Mouse (Mus musculus) hindbrain, embryonic 10.5 days (tissue): Measurements from ENCODE around the gene Csnk1g2. TPM values are rescaled to one million over a fixed set of nuclear protein-coding genes. Genes with fewer than 3 reads are reported as not detected.

ENCODE experiments used
- DNase-seq: peaks from one replicate; pipeline ENCODE4 v3.0.0-alpha.2; 2017; ENCODE audit warnings: low spot score
- H3K27ac ChIP-seq: fragments of 300-500 bp; sonication (generic); 2 replicates; pipeline ENCODE4 v1.5.1; 2016; ENCODE audit warnings: mild to moderate bottlenecking, moderate library complexity
- H3K27me3 ChIP-seq: fragments of 300-500 bp; sonication (generic); 2 replicates; pipeline ENCODE4 v1.6.1; 2016; ENCODE audit warnings: mild to moderate bottlenecking; ENCODE audit not compliant: poor library complexity, insufficient read depth, severe bottlenecking
- H3K36me3 ChIP-seq: fragments of 300-500 bp; sonication (generic); 2 replicates; pipeline ENCODE4 v1.6.1; 2016; ENCODE audit warnings: mild to moderate bottlenecking, moderate library complexity
- H3K4me1 ChIP-seq: fragments of 300-500 bp; sonication (generic); replicated peaks from 2 replicates; pipeline ENCODE4 v1.6.1; 2016; ENCODE audit warnings: mild to moderate bottlenecking
- H3K4me3 ChIP-seq: fragments of 300-500 bp; sonication (generic); 2 replicates; pipeline ENCODE4 v1.5.1; 2016; ENCODE audit warnings: mild to moderate bottlenecking, moderate library complexity
- H3K9me3 ChIP-seq: fragments of 300-500 bp; sonication (generic); 2 replicates; pipeline ENCODE4 v1.6.1; 2016; ENCODE audit warnings: mild to moderate bottlenecking, moderate library complexity
- WGBS: fragments of 180-500 bp; shearing (Covaris S2); methylation state at CpG from one replicate; pipeline ENCODE4 v1.1.7; 2016; 5-methylcytosine and 5-hydroxymethylcytosine counted together
- polyA plus RNA-seq: library from polyadenylated mRNA; unstranded; fragments of >200 nt; fragmentation: Nextera tagmentation; extraction: Ambion mirVana; gene quantifications from 2 replicates; pipeline ENCODE4 v1.2.1, GENCODE M21; 2016

Csnk1g2 gene
- 169 and 180 TPM in 2 replicates for polyA plus RNA-seq

- Histone ChIP-seq H3K27me3 (no peaks in the 10 kb centered on the region), H3K4me3 (peak within 1 kb of the TSS; percentile 77), H3K9me3 (no peaks in the 10 kb centered on the region), H3K36me3 (peaks cover 17% of the 10 kb centered on the region), H3K27ac (peak within 1 kb of the TSS; percentile 96), H3K4me1 (peaks cover 62% of the 10 kb centered on the region)
- WGBS = under 1% methylated on average over 83 of the region's 85 CpGs
- no peak for DNase-seq
These were observed at the start of gene Csnk1g2 for GRCm38 (mm10) chr10:80622661-80623456. Gene Csnk1g2, plus strand, starts transcription at chr10:80622838.

DNA sequence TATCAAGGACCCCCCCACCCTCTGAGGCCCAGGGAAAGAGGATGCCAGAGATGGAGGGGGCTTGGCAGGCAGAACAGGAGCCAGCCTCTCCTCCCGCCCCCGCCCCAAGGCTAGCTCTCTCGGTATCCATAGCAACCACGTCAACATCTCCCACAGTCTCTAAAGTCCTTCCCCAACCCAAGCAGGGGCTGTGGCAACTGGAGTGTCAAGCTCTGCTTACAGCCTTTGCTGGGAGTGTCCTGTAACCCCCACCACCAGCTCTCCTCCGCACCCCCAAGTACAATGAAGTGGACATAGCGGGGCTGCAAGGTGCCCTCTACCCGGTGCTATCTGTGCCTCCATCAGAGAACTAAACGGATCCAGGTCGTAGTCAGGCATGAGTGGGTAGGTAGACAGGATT is 48.7 kb upstream of the Csnk1g2 start:
- peak overlapping the region; percentile 46; the same call in 1 of the 2 replicates for H3K27ac ChIP-seq

GRCm38 (mm10) chr10:80574896-80575295 is 47.7 kb upstream of the Csnk1g2 start:
- Histone ChIP-seq H3K4me1 (peaks cover 92% of the 10 kb centered on the region), H3K27ac (no peak overlapping the region), H3K36me3 (no peaks in the 10 kb centered on the region), H3K9me3 (no peaks in the 10 kb centered on the region), H3K27me3 (0 out of 2 replicates have a peak, but pooled peaks cover 3% of the 10 kb centered on the region), H3K4me3 (peak overlapping the region; percentile 79; the same call in 1 of the 2 replicates)
- DNase-seq = no peak
- 82% methylated on average over 3 of the region's 3 CpGs for WGBS

More for the DNA sequence above, 48.7 kb upstream of the Csnk1g2 start:
- Histone ChIP-seq H3K4me3 (peak overlapping the region; percentile 20; the same call in 1 of the 2 replicates), H3K36me3 (peaks cover under 1% of the 10 kb centered on the region; the same call in 1 of the 2 replicates), H3K4me1 (peaks cover 98% of the 10 kb centered on the region), H3K27me3 (0 out of 2 replicates have a peak, but pooled peaks cover 3% of the 10 kb centered on the region), H3K9me3 (no peaks in the 10 kb centered on the region)
- no peak for DNase-seq
- 59% methylated on average over 9 of the region's 9 CpGs for WGBS

DNA sequence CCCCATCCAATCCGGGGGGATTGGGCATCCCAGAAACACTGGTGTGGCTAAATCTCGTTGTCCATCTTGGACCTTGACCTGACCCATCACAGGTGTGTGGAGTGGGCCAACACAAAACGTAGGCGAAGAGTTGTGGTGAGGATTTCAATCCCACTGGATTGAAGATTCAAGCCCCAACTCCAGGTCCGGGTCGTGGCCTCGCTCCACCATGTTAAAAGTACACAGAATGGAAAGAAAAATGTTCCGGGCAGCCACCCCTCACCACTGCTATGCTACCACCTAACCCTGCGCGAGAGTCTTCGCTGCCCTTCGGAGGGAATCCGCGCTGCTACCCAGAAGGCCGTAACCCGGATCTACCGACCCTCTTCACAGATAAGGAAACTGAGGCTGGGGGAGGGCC is 46.7 kb upstream of the Csnk1g2 start:
- Histone ChIP-seq H3K27ac (peak overlapping the region; percentile 90), H3K4me1 (peaks cover 81% of the 10 kb centered on the region), H3K9me3 (no peaks in the 10 kb centered on the region), H3K36me3 (no peaks in the 10 kb centered on the region), H3K27me3 (0 out of 2 replicates have a peak, but pooled peaks cover 3% of the 10 kb centered on the region), H3K4me3 (peak overlapping the region; percentile 79)
- no peak for DNase-seq
- 18% methylated on average over 17 of the region's 17 CpGs for WGBS

DNA sequence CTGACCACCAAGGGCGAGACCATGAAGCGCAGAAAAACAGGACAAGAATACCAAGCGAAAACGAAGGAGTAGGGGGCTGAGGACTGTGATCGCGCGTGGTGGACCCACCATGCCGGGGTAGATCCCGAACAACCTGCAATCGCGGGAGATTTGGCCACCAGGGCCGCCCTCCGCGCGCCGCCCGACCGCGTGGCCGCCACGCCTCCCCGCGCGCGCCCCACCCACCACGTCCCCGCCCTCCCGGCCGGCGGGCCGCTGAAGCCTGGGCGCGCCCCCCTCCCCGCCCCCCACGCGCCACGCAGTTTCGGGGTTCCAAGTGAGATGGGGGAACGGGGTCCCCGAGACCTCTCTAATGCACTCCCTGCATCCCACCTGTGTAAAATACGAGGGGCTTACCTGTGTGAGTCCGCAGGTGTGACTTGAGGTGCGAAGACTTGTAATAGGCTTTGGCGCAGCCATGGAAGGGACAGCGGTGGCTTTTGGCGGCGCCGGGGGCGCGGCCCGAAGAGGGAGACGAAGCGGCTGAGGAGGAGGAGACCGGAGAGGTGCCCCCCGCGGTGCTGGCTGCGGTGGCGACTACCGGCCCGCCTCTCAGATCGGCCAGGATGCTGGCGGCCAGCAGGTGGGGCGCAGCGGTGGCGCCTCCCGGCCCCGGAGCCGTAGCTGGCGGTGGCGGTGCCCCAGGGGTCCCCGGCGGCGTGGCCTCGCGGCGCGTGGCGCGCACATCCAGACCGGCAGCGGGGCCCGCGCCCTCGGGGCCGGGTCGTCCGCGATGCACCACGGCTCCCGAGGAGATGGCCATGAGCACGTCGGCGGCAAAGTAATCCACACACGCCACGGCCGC is 46.1 kb upstream of the Csnk1g2 start:
- WGBS = under 1% methylated on average over 96 of the region's 96 CpGs
- Histone ChIP-seq H3K4me3 (peak overlapping the region; percentile 79), H3K27me3 (0 out of 2 replicates have a peak, but pooled peaks cover 3% of the 10 kb centered on the region), H3K36me3 (no peaks in the 10 kb centered on the region), H3K27ac (peak overlapping the region; percentile 90), H3K4me1 (peaks cover 75% of the 10 kb centered on the region), H3K9me3 (no peaks in the 10 kb centered on the region)
- peak; percentile 51 for DNase-seq

DNA sequence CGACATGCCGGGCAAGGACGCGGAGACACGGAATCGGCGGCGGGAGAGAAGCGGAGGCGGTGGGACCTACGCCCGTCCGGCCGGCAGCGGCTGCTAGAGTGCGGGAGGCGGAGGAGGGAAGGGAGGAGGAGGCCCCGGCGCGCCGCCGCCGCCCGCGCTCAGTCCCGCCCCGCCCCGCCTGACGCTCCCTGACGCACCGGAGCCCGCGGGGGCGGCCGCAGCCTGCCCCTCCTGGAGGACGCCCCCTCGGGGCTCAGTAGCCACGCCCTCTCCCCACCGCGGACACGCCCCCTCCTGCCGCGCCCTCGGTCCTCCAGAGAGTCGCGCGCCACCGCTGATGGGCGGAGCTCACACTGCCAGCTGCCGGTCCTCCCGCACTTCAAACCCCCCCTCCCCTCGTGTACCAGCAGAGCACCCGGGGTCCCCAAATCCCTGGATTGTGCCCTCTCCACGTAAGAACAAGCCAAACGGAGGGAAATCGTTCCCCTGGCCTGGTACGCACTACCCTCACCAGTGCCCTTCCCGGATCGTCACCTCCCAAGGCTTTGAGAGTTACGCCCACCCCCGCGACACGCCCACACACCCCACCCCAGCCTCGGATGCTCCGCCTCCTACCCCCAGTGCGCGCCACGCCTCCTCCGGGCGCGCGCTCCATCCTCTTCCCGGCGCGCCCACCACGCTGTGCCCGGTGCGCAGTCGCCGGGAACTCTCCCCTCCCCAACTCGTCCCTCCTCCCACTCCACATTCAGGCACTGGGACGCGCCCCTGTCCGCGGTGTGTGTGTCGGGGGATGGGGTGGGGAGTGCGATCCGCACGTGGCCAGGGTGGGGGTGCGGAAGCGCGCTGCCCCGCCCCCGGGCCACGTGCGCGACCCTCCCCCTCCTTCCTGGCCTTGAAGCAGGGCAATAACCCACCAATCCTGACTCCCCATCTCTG is 45.2 kb upstream of the Csnk1g2 start, which contains the start of gene Klf16:
Gene Klf16, minus strand, starts transcription at position 127 of the 936 bp plus-strand sequence.
- Histone ChIP-seq H3K27me3 (0 out of 2 replicates have a peak, but pooled peaks cover 3% of the 10 kb centered on the region), H3K27ac (peak within 1 kb of the TSS; percentile 90), H3K9me3 (no peaks in the 10 kb centered on the region), H3K4me3 (peak within 1 kb of the TSS; percentile 79), H3K36me3 (peaks cover 7% of the 10 kb centered on the region), H3K4me1 (peaks cover 66% of the 10 kb centered on the region)
- peak; percentile 96 for DNase-seq
- under 1% methylated on average over 83 of the region's 97 CpGs for WGBS

DNA sequence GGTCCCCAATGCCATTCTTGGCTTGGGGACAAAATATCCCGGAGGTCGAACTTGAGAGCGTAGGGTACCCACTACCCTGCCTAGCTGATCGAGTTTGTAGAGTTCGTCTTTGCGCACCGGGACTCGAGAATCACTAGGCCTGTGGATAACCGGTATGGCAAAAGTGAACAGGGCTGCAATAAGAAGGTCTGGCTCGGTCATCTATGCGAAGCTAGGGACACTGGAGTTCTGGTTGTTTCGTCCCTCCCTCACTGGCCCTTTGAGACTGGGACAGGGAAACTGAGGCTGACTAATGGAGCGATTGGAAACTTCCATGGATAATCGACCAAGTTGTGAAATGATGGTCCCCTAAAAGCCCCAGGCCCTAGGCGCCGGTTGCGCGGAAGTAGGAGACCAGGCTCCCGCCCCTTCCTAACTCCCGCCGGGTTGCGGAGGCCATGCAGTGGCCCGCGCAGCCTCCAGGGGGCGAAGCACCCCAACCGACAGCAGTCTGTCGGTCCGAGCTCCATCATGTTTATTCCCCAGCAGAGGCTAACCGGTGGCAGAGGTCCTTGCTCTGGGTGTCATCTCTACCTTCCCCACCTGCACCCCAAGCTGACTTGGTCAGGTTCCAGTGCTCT is 44.4 kb upstream of the Csnk1g2 start:
- H3K9me3 ChIP-seq = no peaks in the 10 kb centered on the region
- peak; percentile 86 for DNase-seq
- H3K27me3 ChIP-seq = 0 out of 2 replicates have a peak, but pooled peaks cover 3% of the 10 kb centered on the region
- under 1% methylated on average over 29 of the region's 29 CpGs for WGBS
- H3K4me3 ChIP-seq = peak overlapping the region; percentile 79
- peaks cover 59% of the 10 kb centered on the region for H3K4me1 ChIP-seq
- peaks cover 11% of the 10 kb centered on the region for H3K36me3 ChIP-seq
- H3K27ac ChIP-seq = peak overlapping the region; percentile 90

GRCm38 (mm10) chr10:80578911-80579310 is 43.7 kb upstream of the Csnk1g2 start:
- peak overlapping the region; percentile 90 for H3K27ac ChIP-seq
- no peaks in the 10 kb centered on the region for H3K9me3 ChIP-seq
- H3K4me1 ChIP-seq = peaks cover 53% of the 10 kb centered on the region
- H3K4me3 ChIP-seq = peak overlapping the region; percentile 79
- H3K27me3 ChIP-seq = 0 out of 2 replicates have a peak, but pooled peaks cover 3% of the 10 kb centered on the region
- 7% methylated on average over 8 of the region's 8 CpGs for WGBS
- peak; percentile 47 for DNase-seq
- peaks cover 18% of the 10 kb centered on the region for H3K36me3 ChIP-seq

DNA sequence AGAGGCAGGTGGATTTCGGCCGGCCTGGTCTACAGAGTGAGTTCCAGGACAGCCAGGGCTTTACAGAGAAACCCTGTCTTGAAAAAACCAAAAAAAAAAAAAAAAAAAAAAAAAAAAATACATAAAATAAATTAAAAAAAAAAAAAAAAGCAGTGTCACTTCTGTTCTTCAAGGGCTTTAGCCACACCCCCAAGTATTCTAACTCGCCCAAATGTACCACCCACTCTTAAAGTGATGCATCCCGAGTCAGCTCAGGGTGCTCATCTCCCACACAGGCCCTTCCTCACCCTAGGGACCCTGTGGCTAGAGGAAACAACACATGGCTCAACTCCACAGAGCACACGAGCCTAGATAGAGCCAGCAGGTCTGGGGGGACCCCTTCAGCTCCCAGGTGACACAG is 39.6 kb upstream of the Csnk1g2 start:
- peaks cover 46% of the 10 kb centered on the region for H3K4me1 ChIP-seq
- H3K27ac ChIP-seq = no peak overlapping the region
- no peak for DNase-seq
- no peaks in the 10 kb centered on the region for H3K27me3 ChIP-seq
- WGBS = 88% methylated on average over 5 of the region's 5 CpGs
- no peaks in the 10 kb centered on the region for H3K9me3 ChIP-seq
- no peak overlapping the region for H3K4me3 ChIP-seq
- H3K36me3 ChIP-seq = peaks cover 51% of the 10 kb centered on the region

GRCm38 (mm10) chr10:80584045-80584488 is 38.6 kb upstream of the Csnk1g2 start:
- DNase-seq = no peak
- peaks cover 51% of the 10 kb centered on the region for H3K36me3 ChIP-seq
- H3K27ac ChIP-seq = 0 out of 2 replicates have a peak overlapping the region, but pooled peaks have one; percentile 35
- H3K4me1 ChIP-seq = peaks cover 46% of the 10 kb centered on the region
- H3K9me3 ChIP-seq = no peaks in the 10 kb centered on the region
- H3K4me3 ChIP-seq = no peak overlapping the region
- H3K27me3 ChIP-seq = no peaks in the 10 kb centered on the region
- WGBS = 71% methylated on average over 12 of the region's 12 CpGs
